Mouse (Mus musculus) neural tube, embryonic 11.5 days (tissue): ENCODE results near the gene Col6a6. TPM values are rescaled to one million over a fixed set of nuclear protein-coding genes. Genes with fewer than 3 reads are reported as not detected.
"Not testable (repeated sequence)": the region's sequence is repeated elsewhere in the genome, so short reads cannot be mapped to it uniquely, and the experiment has no call there.

Source experiments
- ATAC-seq: fragments of 200-750 bp; cut with Nextera tagmentation; 2 replicates; pipeline ENCODE4 v1.8.0; 2017; ENCODE audit warnings: moderate number of reproducible peaks, mild to moderate bottlenecking, moderate TSS enrichment, moderate library complexity; ENCODE audit not compliant: insufficient read depth, low FRiP score, low TSS enrichment
- DNase-seq: peaks from one replicate; pipeline ENCODE4 v3.0.0-alpha.2; 2015; ENCODE audit warnings: low spot score
- H3K27ac ChIP-seq: fragments of 300-500 bp; sonication (generic); 2 replicates; pipeline ENCODE4 v1.5.1; 2014; ENCODE audit warnings: low read depth, mild to moderate bottlenecking, low read length
- H3K27me3 ChIP-seq: fragments of 300-500 bp; sonication (generic); 2 replicates; pipeline ENCODE4 v1.6.1; 2014; ENCODE audit warnings: mild to moderate bottlenecking, low read length, mixed read lengths; ENCODE audit not compliant: control insufficient read depth, insufficient read depth
- H3K36me3 ChIP-seq: fragments of 300-500 bp; sonication (generic); 2 replicates; pipeline ENCODE4 v1.6.1; 2014; ENCODE audit warnings: mild to moderate bottlenecking, low read length, moderate library complexity, mixed read lengths; ENCODE audit not compliant: control insufficient read depth, insufficient read depth
- H3K4me1 ChIP-seq: fragments of 300-500 bp; sonication (generic); 2 replicates; pipeline ENCODE4 v1.6.1; 2014; ENCODE audit warnings: low read length, mixed read lengths; ENCODE audit not compliant: control insufficient read depth, insufficient read depth
- H3K4me2 ChIP-seq: fragments of 300-500 bp; sonication (generic); 2 replicates; pipeline ENCODE4 v1.6.1; 2014; ENCODE audit warnings: low read depth, mild to moderate bottlenecking, moderate library complexity
- H3K4me3 ChIP-seq: fragments of 300-500 bp; sonication (generic); 2 replicates; pipeline ENCODE4 v1.5.1; 2014; ENCODE audit warnings: low read depth, low read length
- H3K9ac ChIP-seq: fragments of 300-500 bp; sonication (generic); 2 replicates; pipeline ENCODE4 v1.6.1; 2014; ENCODE audit warnings: mild to moderate bottlenecking, low read length
- H3K9me3 ChIP-seq: fragments of 300-500 bp; sonication (generic); 2 replicates; pipeline ENCODE4 v1.6.1; 2016; ENCODE audit warnings: low read length; ENCODE audit not compliant: control insufficient read depth
- WGBS: fragments of 180-500 bp; shearing (Covaris S2); extraction: QIAGEN DNeasy Blood & Tissue Kit; methylation state at CpG from one replicate; pipeline ENCODE4 v1.1.7; 2014; 5-methylcytosine and 5-hydroxymethylcytosine counted together
- polyA plus RNA-seq: library from polyadenylated mRNA; unstranded; fragments of >200 nt; fragmentation: Nextera tagmentation; extraction: Ambion mirVana; gene quantifications from 2 replicates; pipeline ENCODE4 v1.2.1, GENCODE M21; 2014

The Col6a6 gene
- polyA plus RNA-seq, 1 experiment from 2014 or later: 0.13 TPM

- 48% methylated on average over 5 of the region's 5 CpGs for WGBS
Measured at GRCm38 (mm10) chr9:105841386-105841785, 13.4 kb upstream of the Col6a6 start.

GRCm38 (mm10) chr9:105839147-105839515, 11.2 kb upstream of the Col6a6 start:
- ATAC-seq (no peak), DNase-seq (no peak)
- H3K4me3 ChIP-seq: no peak overlapping the region
- 87% methylated on average over 5 of the region's 5 CpGs for WGBS
- no peaks in the 10 kb centered on the region for H3K27me3 ChIP-seq
- H3K27ac ChIP-seq: no peak overlapping the region
- no peaks in the 10 kb centered on the region for H3K36me3 ChIP-seq
- no peak overlapping the region for H3K9ac ChIP-seq
- no peaks in the 10 kb centered on the region for H3K9me3 ChIP-seq
- H3K4me1 ChIP-seq: no peaks in the 10 kb centered on the region
- H3K4me2 ChIP-seq: no peak overlapping the region

More at GRCm38 (mm10) chr9:105841386-105841785, 13.4 kb upstream of the Col6a6 start:
- H3K36me3 ChIP-seq, H3K4me1 ChIP-seq, DNase-seq, ATAC-seq, H3K9ac ChIP-seq, H3K27ac ChIP-seq, H3K9me3 ChIP-seq, H3K27me3 ChIP-seq, H3K4me3 ChIP-seq, H3K4me2 ChIP-seq: not testable (repeated sequence)

GRCm38 (mm10) chr9:105838396-105839146, 10.6 kb upstream of the Col6a6 start:
- H3K4me1 ChIP-seq: no peaks in the 10 kb centered on the region
- H3K9me3 ChIP-seq: no peaks in the 10 kb centered on the region
- H3K27ac ChIP-seq: no peak overlapping the region
- no peaks in the 10 kb centered on the region for H3K36me3 ChIP-seq
- no peak overlapping the region for H3K4me2 ChIP-seq
- no peak overlapping the region for H3K9ac ChIP-seq
- no peak for ATAC-seq
- H3K4me3 ChIP-seq: no peak overlapping the region
- 85% methylated on average over 4 of the region's 4 CpGs for WGBS
- DNase-seq: no peak
- no peaks in the 10 kb centered on the region for H3K27me3 ChIP-seq

GRCm38 (mm10) chr9:105835587-105835986, 7.6 kb upstream of the Col6a6 start:
- no peak for ATAC-seq
- no peak for DNase-seq
- no peak overlapping the region for H3K4me2 ChIP-seq
- H3K9ac ChIP-seq: no peak overlapping the region
- no peaks in the 10 kb centered on the region for H3K27me3 ChIP-seq
- no peak overlapping the region for H3K27ac ChIP-seq
- no peaks in the 10 kb centered on the region for H3K36me3 ChIP-seq
- no peak overlapping the region for H3K4me3 ChIP-seq
- WGBS: 85% methylated on average over 7 of the region's 7 CpGs
- no peaks in the 10 kb centered on the region for H3K4me1 ChIP-seq
- H3K9me3 ChIP-seq: no peaks in the 10 kb centered on the region

- Histone ChIP-seq H3K9ac (no peak overlapping the region), H3K36me3 (no peaks in the 10 kb centered on the region), H3K4me2 (no peak overlapping the region), H3K27ac (no peak overlapping the region), H3K4me1 (no peaks in the 10 kb centered on the region), H3K27me3 (no peaks in the 10 kb centered on the region), H3K9me3 (no peaks in the 10 kb centered on the region), H3K4me3 (no peak overlapping the region)
- DNase-seq (no peak), ATAC-seq (no peak)
- 38% methylated on average over 4 of the region's 4 CpGs for WGBS
Measured at GRCm38 (mm10) chr9:105834799-105835198, 6.8 kb upstream of the Col6a6 start.

- no peak overlapping the region for H3K27ac ChIP-seq
- no peak overlapping the region for H3K4me3 ChIP-seq
- H3K9me3 ChIP-seq: no peaks in the 10 kb centered on the region
- 88% methylated on average over 9 of the region's 9 CpGs for WGBS
- H3K27me3 ChIP-seq: no peaks in the 10 kb centered on the region
- H3K4me2 ChIP-seq: no peak overlapping the region
- no peaks in the 10 kb centered on the region for H3K4me1 ChIP-seq
- ATAC-seq (no peak), DNase-seq (no peak)
- no peaks in the 10 kb centered on the region for H3K36me3 ChIP-seq
- H3K9ac ChIP-seq: no peak overlapping the region
Measured at GRCm38 (mm10) chr9:105831291-105831690, 3.3 kb upstream of the Col6a6 start.

GRCm38 (mm10) chr9:105827076-105827647, 798 bp downstream of the Col6a6 start:
- H3K27ac ChIP-seq: no peak overlapping the region
- no peak overlapping the region for H3K4me2 ChIP-seq
- H3K4me3 ChIP-seq: no peak overlapping the region
- H3K36me3 ChIP-seq: no peaks in the 10 kb centered on the region
- 79% methylated on average over 8 of the region's 8 CpGs for WGBS
- no peak for ATAC-seq
- H3K27me3 ChIP-seq: no peaks in the 10 kb centered on the region
- H3K9me3 ChIP-seq: no peaks in the 10 kb centered on the region
- no peak overlapping the region for H3K9ac ChIP-seq
- H3K4me1 ChIP-seq: no peaks in the 10 kb centered on the region
- no peak for DNase-seq

- H3K27ac ChIP-seq: no peak overlapping the region
- no peak for ATAC-seq
- H3K9ac ChIP-seq: no peak overlapping the region
- no peaks in the 10 kb centered on the region for H3K27me3 ChIP-seq
- H3K9me3 ChIP-seq: no peaks in the 10 kb centered on the region
- 93% methylated on average over 6 of the region's 6 CpGs for WGBS
- no peak overlapping the region for H3K4me2 ChIP-seq
- H3K4me1 ChIP-seq: no peaks in the 10 kb centered on the region
- DNase-seq: no peak
- no peaks in the 10 kb centered on the region for H3K36me3 ChIP-seq
- no peak overlapping the region for H3K4me3 ChIP-seq
Measured at GRCm38 (mm10) chr9:105820711-105821110, 7.2 kb downstream of the Col6a6 start.

- DNase-seq (no peak), ATAC-seq (no peak)
- Histone ChIP-seq H3K27me3 (no peaks in the 10 kb centered on the region), H3K27ac (no peak overlapping the region), H3K4me3 (no peak overlapping the region), H3K9me3 (no peaks in the 10 kb centered on the region), H3K4me2 (no peak overlapping the region), H3K36me3 (no peaks in the 10 kb centered on the region), H3K9ac (no peak overlapping the region), H3K4me1 (no peaks in the 10 kb centered on the region)
- WGBS: 72% methylated on average over 29 of the region's 29 CpGs
Measured at GRCm38 (mm10) chr9:105819155-105819709, 8.7 kb downstream of the Col6a6 start.
